ENCODE assay signal across 17 mouse cellular contexts in genomic region chr13:19881772-19882171, GRCm38 (mm10). TPM values are rescaled to one million over a fixed set of nuclear protein-coding genes. Genes with fewer than 3 reads are reported as not detected.
"Had no signal": no experiment of that assay in that cellular context is flagged by ENCODE, and none has a peak within 500 bp of the region (broad histone marks: within the 10 kb centered on the region; RNA-seq: fewer than 3 reads in every experiment).

No protein-coding gene starts in this region.

- H3K36me3 ChIP-seq: liver, embryonic 12.5 days; midbrain, embryonic 10.5 days; midbrain, embryonic 12.5 days; neural tube, embryonic 12.5 days; stomach, embryonic 15.5 days had no signal

- H3K9me3 ChIP-seq: liver, embryonic 12.5 days; midbrain, embryonic 10.5 days; midbrain, embryonic 12.5 days; neural tube, embryonic 12.5 days; stomach, embryonic 15.5 days had no signal

- H3K4me3 ChIP-seq: liver, embryonic 12.5 days; midbrain, embryonic 10.5 days; midbrain, embryonic 12.5 days; neural tube, embryonic 12.5 days; stomach, embryonic 15.5 days had no signal

- H3K9ac ChIP-seq: liver, embryonic 12.5 days; liver, embryonic 14.5 days; lung, embryonic 14.5 days; midbrain, embryonic 12.5 days; neural tube, embryonic 12.5 days; stomach, embryonic 15.5 days had no signal

- H3K4me1 ChIP-seq: midbrain, embryonic 10.5 days; midbrain, embryonic 12.5 days; neural tube, embryonic 12.5 days; stomach, embryonic 15.5 days had no signal

- ATAC-seq: liver, embryonic 12.5 days had no signal

- H3K4me2 ChIP-seq: liver, embryonic 12.5 days; lung, embryonic 14.5 days; midbrain, embryonic 12.5 days; neural tube, embryonic 12.5 days; stomach, embryonic 15.5 days had no signal

- DNase-seq: lung, adult 18-20 months; lung, embryonic 14.5 days; lung, postnatal 14 days; lung, postnatal 36 days; midbrain, embryonic 14.5 days; right cerebral cortex, postnatal 14 days; thymus, adult 2 months; thymus, postnatal 25 days; thymus, postnatal 4 days had no signal

- H3K27ac ChIP-seq: liver, embryonic 12.5 days; liver, embryonic 14.5 days; midbrain, embryonic 10.5 days; midbrain, embryonic 12.5 days; neural tube, embryonic 12.5 days; stomach, embryonic 15.5 days; stomach, postnatal 0 days had no signal

- H3K27me3 ChIP-seq: liver, embryonic 12.5 days; stomach, embryonic 15.5 days had no signal

RNA-seq across cellular contexts. Expression of gene Gpr141, which starts 57.7 kb away (rescaled TPM):
- polyA plus RNA-seq: midbrain, embryonic 12.5 days; neural tube, embryonic 14.5 days had no signal
